Mouse (Mus musculus) bone marrow macrophage, adult 2 months (primary cell): ENCODE data around the gene S100pbp. TPM values are rescaled to one million over a fixed set of nuclear protein-coding genes. Genes with fewer than 3 reads are reported as not detected.

Experiments
- H3K27ac ChIP-seq: 2 replicates; pipeline ENCODE4 v1.5.1; 2012; ENCODE audit warnings: low read depth, low read length; ENCODE audit not compliant: insufficient read depth
- H3K4me1 ChIP-seq: 2 replicates; pipeline ENCODE4 v1.6.1; 2012; ENCODE audit warnings: low read length; ENCODE audit not compliant: control insufficient read depth, insufficient read depth
- H3K4me3 ChIP-seq: 2 replicates; pipeline ENCODE4 v1.5.1; 2012; ENCODE audit warnings: mild to moderate bottlenecking, low read length, moderate library complexity; ENCODE audit not compliant: insufficient read depth
- CTCF ChIP-seq: IDR thresholded peaks from 2 replicates; pipeline ENCODE4 v1.5.1; 2012; ENCODE audit warnings: low read depth, mild to moderate bottlenecking, low read length, moderate library complexity
- POLR2A ChIP-seq: IDR thresholded peaks from 2 replicates; pipeline ENCODE4 v1.6.1; 2012; ENCODE audit warnings: mild to moderate bottlenecking, low read depth, low read length, borderline replicate concordance
- polyA plus RNA-seq: library from polyadenylated mRNA; stranded (reverse); fragments of >200 nt; gene quantifications from 2 replicates; pipeline ENCODE4 v1.2.4, GENCODE M21; 2012; ENCODE audit not compliant: missing spikeins, insufficient read depth, insufficient read length

The S100pbp gene
- polyA plus RNA-seq, 1 experiment: 25.9 TPM

DNA sequence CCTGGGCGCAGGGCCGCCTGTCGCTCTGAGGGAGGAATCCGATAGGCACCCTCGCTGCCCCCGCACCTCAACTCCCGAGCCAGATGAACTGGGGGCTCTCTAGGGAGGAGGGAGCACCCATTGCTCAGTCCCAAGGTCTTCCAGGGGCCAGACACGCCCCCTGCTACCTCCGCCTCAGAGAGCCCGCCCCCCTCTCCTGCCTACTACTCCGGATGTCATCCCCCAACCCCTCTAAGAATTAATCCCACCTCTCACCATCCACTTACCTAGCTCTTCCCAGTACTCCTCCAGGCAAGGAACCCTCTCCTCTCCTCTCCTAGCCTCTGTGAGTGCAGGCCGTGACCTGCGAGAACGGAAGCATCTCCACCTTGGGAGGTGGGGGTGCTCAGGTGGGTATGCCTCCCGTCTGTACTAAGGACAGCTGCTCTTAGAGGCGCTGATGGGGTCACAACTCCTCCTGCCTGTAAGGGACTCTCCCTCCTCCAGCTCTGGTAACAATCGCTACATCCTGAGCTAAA lies 67.9 kb downstream of the S100pbp start, which contains the start of gene Hpca:
TSS of gene Hpca (minus strand) at position 468 of the 518 bp plus-strand sequence.
- no peak within 1 kb of the TSS for H3K4me3 ChIP-seq
- no peak within 1 kb of the TSS for H3K27ac ChIP-seq
- TF ChIP-seq POLR2A (no peak), CTCF (no peak)
- H3K4me1 ChIP-seq: no peaks in the 10 kb centered on the region

DNA sequence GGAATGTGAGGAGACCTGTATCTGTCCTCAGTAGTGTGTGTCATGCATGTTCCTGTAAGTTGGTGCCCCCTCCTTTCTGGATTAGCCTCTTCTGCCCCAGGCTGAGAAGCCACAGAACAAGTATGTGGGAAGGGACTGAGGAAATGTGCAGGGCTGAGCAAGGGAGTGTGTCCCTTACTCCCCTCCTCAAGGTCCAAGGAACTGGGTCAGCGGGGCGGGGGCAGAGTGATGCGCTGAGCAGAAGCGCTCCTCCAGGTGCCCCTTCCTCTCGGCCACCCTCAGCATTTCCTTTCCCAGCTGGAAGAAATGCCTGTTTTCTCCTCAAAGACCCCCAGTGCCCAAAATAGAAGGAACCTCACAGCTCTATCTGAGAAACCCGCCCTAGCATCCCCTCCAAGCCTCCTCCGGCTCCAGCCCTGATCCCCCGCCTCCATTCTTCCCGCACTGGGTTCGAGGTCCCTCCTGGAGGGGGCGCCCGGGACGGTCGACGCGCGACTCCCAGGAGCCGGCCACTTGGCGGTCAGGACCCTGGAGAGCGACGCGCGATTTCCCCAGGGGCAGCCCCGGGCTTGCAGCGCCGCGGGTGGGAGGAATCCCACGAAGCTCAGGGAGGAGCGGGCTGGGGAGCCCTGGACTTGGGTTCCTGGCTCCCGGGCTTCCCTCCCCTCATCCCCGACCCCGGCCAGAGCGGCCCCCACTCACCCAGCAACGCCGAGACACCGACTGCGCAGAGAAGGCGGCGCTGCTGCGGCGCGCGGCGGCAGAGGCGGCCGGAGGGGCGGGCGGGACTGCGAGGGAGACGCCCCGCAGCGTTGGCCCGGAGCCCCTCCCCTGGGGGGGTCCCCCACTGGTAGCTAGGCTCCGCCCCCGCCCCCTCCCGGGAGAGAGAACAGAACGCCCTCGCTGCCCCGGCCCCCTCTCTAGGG lies 68.7 kb downstream of the S100pbp start:
- no peak overlapping the region for H3K27ac ChIP-seq
- no peaks in the 10 kb centered on the region for H3K4me1 ChIP-seq
- TF ChIP-seq POLR2A: no peak
- no peak for TF ChIP-seq CTCF
- no peak overlapping the region for H3K4me3 ChIP-seq

DNA sequence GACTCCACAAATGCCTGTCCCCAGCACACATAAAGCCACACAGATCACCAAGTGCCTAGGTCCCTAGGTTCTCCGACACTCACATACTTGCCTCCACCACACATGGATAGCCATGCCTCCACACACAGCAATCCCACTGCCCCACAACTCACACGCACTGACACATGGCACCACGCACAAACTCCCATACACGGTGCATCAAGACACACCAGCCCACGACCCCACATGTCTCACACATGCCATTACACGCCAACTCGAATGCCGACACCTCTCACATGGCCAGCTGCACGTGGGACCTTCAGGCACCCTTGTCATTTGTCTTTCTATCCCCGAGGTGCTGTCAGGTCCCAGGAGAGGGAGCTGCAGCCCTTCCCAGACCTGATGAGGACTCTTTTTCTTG lies 69.8 kb downstream of the S100pbp start:
- no peak for TF ChIP-seq CTCF
- TF ChIP-seq POLR2A: no peak
- no peaks in the 10 kb centered on the region for H3K4me1 ChIP-seq
- H3K27ac ChIP-seq: no peak overlapping the region
- no peak overlapping the region for H3K4me3 ChIP-seq

DNA sequence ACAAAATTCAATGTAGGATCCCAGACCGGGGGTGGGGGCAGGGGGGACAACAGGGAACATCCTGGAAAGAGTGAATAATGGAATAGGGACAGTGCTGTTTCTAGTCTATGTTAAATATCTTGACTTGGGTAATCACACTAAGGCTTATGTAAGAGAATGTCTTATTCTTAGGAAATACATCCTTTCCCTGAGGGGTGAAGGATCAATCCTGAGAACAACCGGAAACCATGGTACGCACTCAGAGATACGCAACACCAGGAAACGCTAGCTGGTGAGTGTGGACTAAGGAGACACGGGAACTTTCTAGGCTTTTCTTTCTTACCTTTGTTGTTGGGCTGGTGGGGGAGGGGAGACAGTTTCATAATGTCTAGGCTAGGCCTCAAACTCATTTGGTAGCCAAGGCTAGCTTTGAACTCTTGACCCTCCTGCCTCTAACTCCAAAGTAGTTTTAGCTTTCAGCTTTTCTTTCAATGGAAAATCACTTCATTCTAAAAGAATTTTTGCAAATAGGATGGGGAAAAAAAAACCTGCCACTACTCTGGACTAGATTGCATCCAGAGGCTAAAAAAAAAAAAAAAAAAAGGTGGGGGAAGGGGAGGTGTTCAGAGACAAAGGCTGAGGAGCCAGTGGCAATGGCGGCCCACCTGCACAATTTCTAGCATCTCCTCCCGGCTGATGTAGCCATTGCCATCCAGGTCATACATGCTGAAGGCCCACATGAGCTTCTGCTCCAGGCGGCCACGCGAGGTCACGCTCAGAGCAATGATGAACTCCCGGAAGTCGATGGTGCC lies 71.6 kb downstream of the S100pbp start:
- TF ChIP-seq POLR2A (no peak), CTCF (no peak)
- Histone ChIP-seq H3K4me3 (no peak overlapping the region), H3K4me1 (no peaks in the 10 kb centered on the region), H3K27ac (no peak overlapping the region)

DNA sequence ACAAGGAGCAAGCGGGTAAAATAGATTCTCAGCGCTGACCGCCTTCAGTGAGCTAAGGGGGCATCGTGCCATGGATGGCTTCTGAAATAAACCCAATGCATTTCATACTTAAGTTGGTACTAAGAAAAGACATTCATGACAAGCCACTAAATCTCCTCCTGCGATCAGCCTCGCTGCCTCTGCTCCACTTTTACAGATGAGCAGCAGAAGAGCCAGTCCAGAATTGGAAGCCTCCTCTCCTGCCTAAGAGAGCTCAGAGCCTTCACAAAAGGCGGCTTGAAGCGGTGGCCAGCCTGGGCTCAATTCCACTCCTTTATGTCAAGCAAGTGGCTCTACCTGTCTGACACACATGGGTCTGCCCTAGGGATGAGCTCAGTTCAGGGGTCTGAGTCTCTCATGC lies 72.8 kb downstream of the S100pbp start:
- TF ChIP-seq CTCF (no peak), POLR2A (no peak)
- H3K4me1 ChIP-seq: no peaks in the 10 kb centered on the region
- no peak overlapping the region for H3K27ac ChIP-seq
- no peak overlapping the region for H3K4me3 ChIP-seq

DNA sequence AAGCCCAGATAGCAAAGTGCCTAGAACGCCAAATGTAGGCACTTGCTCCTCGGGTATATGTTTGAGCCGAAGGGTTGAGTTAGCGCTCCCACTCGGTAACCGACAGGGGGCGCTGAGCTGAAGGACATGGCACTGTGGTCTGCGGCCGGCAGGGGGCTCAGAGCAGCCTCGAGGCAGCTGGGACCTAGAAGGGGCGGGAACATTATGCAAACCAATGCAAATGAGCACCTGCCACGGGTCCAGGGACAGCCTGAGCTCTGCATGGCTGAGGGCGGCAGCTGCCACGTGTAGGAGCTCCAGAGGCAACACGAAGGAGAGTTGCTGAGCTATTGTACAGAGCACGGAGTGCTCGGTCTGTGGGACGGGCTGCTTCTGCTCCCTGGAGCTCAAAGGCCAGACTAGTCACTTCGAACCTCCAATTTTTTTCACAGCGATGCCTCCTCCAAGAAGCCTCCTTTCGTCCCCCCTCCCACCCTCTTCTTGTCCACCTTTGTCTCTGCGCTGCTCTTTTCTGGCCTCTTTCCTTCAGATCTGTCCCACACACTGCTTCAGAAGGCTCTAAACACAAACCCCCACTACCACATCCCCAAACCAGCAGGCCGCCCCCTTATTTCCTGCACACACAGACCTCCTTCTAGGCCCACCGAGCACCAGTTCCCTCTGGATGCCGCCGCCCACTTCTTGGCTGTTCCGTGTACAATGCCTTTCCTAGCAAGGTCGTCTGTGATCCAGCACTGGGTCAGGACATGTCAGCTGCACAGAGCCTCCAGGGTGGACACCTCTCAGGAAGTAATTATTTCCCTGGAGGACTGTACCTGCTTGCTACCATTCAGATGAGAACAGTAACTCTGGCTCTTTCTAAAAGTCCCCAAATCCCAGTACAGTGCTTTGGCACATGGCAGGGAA lies 76.2 kb downstream of the S100pbp start:
- TF ChIP-seq POLR2A (no peak), CTCF (peak; percentile 30; the same call in 1 of the 2 replicates)
- Histone ChIP-seq H3K4me1 (no peaks in the 10 kb centered on the region), H3K27ac (no peak overlapping the region), H3K4me3 (no peak overlapping the region)

DNA sequence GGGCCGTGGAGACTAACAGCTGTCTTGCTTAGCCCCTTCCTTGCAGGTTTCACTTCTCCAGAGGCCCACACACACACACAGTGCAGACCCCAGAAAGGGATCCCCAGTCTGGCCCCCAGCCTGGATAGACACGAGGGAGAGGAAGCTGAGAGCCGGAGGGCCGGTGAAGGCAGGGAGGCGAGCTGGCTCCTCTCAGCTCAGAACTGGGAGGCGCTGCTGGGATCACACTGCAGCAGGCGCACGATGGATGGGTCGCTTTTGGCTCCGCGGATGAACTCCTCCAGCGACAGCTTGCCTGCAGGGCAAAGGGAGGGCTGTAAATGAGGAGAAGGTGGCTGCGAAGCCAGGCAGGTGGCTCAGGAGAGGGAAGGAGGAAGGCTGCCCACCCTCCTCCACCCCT lies 77.3 kb downstream of the S100pbp start:
- H3K4me3 ChIP-seq: no peak overlapping the region
- H3K27ac ChIP-seq: no peak overlapping the region

DNA sequence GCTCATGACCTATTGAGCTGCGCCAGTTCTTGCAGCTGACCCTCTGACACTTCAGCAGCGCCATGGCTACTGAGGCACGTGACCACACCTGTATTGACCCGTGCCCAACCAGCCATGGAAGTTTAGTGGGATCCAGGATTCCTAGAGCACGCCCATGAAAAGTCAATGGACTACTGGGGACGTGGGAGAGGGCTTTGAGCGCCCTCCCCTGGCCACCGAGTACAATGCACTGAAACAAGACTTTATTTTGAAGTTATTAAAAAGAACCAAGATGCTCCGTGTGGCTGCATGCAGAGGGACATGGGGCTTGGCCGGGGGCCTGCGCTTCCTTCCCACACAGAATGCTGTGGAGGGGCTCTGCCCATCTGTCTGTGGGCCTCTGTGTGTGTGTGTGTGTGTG lies 78.2 kb downstream of the S100pbp start:
- TF ChIP-seq CTCF (0 out of 2 replicates have a peak, but pooled peaks have one; percentile 16), POLR2A (no peak)

More for the DNA sequence above, 77.3 kb downstream of the S100pbp start:
- no peak for TF ChIP-seq POLR2A
- TF ChIP-seq CTCF: no peak
- no peaks in the 10 kb centered on the region for H3K4me1 ChIP-seq

DNA sequence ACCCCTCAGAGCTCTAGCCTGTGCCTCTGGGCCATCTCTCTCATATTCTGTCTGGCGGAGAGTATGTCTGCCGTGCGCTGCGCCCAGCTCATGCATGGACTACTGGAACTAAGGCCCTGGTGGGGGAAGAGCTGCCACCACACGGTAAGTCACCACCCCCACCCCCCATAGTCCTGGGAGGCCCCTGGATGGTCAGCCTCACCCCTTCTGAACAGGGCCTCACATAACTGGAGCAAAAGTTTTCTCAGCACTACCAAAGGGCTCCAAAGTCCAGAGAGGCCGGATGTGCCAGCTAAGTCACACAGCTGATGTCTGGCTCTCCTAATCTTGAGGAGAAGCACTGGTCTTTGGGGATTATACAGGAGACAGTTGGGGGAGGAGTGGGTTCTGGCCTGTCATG lies 78.7 kb downstream of the S100pbp start:
- TF ChIP-seq POLR2A: no peak
- TF ChIP-seq CTCF: no peak
- H3K4me1 ChIP-seq: no peaks in the 10 kb centered on the region
- no peak overlapping the region for H3K4me3 ChIP-seq
- no peak overlapping the region for H3K27ac ChIP-seq

More for the DNA sequence above, 78.2 kb downstream of the S100pbp start:
- Histone ChIP-seq H3K4me1 (no peaks in the 10 kb centered on the region), H3K27ac (no peak overlapping the region), H3K4me3 (no peak overlapping the region)
